Mouse (Mus musculus): ENCODE results near the gene Tssc4.
A peak's percentile ranks its signal among the peaks of the same experiment; 100 is the strongest.

Gene Tssc4

GRCm38 (mm10) chr7:143046358-143046757 lies 22.7 kb upstream of the Tssc4 start:
- DNase-seq = no peak

- peak; percentile 7 for DNase-seq
These were observed 19.7 kb upstream of the Tssc4 start for GRCm38 (mm10) chr7:143049331-143049730.

GRCm38 (mm10) chr7:143049841-143050816 lies 18.9 kb upstream of the Tssc4 start:
- DNase-seq = peak; percentile 29

- DNase-seq = no peak
These were observed 17.7 kb upstream of the Tssc4 start for GRCm38 (mm10) chr7:143051316-143051715.

- DNase-seq = peak; percentile 81
These were observed 16.4 kb upstream of the Tssc4 start, which contains the start of gene Cd81 for GRCm38 (mm10) chr7:143052626-143053007. Cd81 (plus strand) TSS chr7:143052739.

- peak; percentile 72 for DNase-seq
These were observed 15.8 kb upstream of the Tssc4 start for GRCm38 (mm10) chr7:143053008-143053899.

GRCm38 (mm10) chr7:143053961-143054611 lies 15.0 kb upstream of the Tssc4 start:
- peak; percentile 31 for DNase-seq

GRCm38 (mm10) chr7:143054612-143054965 lies 14.5 kb upstream of the Tssc4 start:
- DNase-seq = peak; percentile 24

GRCm38 (mm10) chr7:143055001-143055400 lies 14.0 kb upstream of the Tssc4 start:
- DNase-seq = no peak

- peak; percentile 30 for DNase-seq
These were observed 13.4 kb upstream of the Tssc4 start for GRCm38 (mm10) chr7:143055499-143056186.

- no peak for DNase-seq
These were observed 12.0 kb upstream of the Tssc4 start for GRCm38 (mm10) chr7:143057023-143057422.

- no peak for DNase-seq
These were observed 11.3 kb upstream of the Tssc4 start for GRCm38 (mm10) chr7:143057667-143058220.

- DNase-seq = peak; percentile 28
These were observed 10.8 kb upstream of the Tssc4 start for GRCm38 (mm10) chr7:143058221-143058697.

- peak; percentile 77 for DNase-seq
These were observed 9.7 kb upstream of the Tssc4 start for GRCm38 (mm10) chr7:143059202-143059870.

- DNase-seq = no peak
These were observed 6.3 kb upstream of the Tssc4 start for GRCm38 (mm10) chr7:143062704-143063103.

GRCm38 (mm10) chr7:143064226-143064625 lies 4.8 kb upstream of the Tssc4 start:
- peak; percentile 59 for DNase-seq

- no peak for DNase-seq
These were observed 3.4 kb upstream of the Tssc4 start for GRCm38 (mm10) chr7:143065692-143066091.

- DNase-seq = peak; percentile 64
These were observed 1.6 kb upstream of the Tssc4 start for GRCm38 (mm10) chr7:143067469-143067868.

- peak; percentile 67 for DNase-seq
These were observed 1.2 kb upstream of the Tssc4 start for GRCm38 (mm10) chr7:143067897-143068296.

- DNase-seq = no peak
These were observed 650 bp upstream of the Tssc4 start for GRCm38 (mm10) chr7:143068316-143068881.
